Mouse (Mus musculus): Measurements from ENCODE around the gene Nodal.

Gene Nodal

GRCm38 (mm10) chr10:61398125-61398524 lies 19.6 kb upstream of the Nodal start:
- 71% methylated on average over 3 of the region's 3 CpGs for WGBS

- WGBS, result 29% methylated on average over 13 of the region's 13 CpGs
These were observed 18.5 kb upstream of the Nodal start for GRCm38 (mm10) chr10:61399156-61399734.

DNA sequence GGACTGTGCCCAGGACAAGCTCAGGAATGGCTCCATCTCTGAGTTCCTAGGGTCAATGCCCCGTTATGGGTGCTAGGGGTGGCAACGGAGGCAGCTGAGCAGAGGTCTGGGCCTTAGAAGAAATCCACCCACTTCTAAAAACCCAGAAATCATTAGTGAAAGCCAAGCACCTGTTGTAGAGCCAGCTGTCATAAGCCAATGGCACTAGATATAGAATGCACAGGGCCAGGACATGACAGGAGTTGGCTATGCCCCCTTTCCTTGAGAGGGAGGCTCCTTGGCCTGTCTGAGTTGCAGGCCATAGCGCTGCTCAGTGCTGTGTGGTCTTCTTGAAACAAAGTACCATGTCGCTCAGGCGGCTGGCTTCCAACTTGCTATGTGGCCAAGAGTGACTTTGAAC lies 17.4 kb upstream of the Nodal start:
- 96% methylated on average over 5 of the region's 5 CpGs for WGBS

- WGBS, result 75% methylated on average over 5 of the region's 5 CpGs
These were observed 15.3 kb upstream of the Nodal start for GRCm38 (mm10) chr10:61402480-61402879.

DNA sequence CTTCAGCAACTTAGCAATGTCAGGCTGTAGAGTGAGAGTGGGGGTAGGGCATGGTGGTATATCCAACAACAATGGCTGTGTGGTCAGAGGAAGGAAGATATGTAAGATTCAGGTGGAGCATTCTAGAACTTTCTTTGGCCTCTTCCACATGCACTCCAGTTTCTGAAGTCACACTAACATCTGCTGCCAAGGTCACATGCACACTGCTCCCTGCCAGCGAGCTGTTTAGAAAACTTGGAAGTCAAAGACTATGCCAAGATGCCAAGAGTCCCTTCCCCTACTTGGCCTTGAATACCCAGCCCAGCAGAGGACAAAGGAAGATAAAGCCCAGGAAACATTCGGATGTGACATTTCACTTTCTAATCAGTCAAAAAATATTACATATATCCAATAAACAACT lies 14.9 kb upstream of the Nodal start:
- WGBS, result 66% methylated on average over 2 of the region's 2 CpGs

DNA sequence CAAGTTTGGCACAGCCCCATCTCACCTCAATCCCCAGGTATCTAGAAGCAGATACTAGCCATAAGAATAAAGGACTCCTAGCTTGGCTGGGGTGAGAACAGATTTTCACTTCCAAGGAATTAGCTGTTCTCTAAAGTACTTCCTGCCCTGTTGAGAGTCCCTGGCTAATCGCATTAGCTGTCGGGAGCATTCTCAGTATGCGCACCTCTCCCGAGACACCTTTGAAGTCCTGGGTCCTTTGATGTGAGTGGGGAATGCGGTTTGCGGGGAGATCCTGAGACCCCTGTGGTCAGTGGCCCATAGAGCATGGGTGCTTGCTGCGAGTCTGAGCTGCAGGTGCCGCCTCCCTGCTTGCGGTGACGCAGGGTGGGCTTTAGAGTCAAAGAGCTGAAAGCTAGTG lies 11.8 kb upstream of the Nodal start:
- WGBS, result 26% methylated on average over 10 of the region's 10 CpGs

GRCm38 (mm10) chr10:61409776-61410175 lies 8.0 kb upstream of the Nodal start:
- WGBS, result 20% methylated on average over 4 of the region's 4 CpGs

- 51% methylated on average over 9 of the region's 9 CpGs for WGBS
These were observed 7.6 kb upstream of the Nodal start for GRCm38 (mm10) chr10:61410193-61410592.

GRCm38 (mm10) chr10:61412910-61413625 lies 4.7 kb upstream of the Nodal start:
- 77% methylated on average over 21 of the region's 21 CpGs for WGBS

GRCm38 (mm10) chr10:61415240-61415639 lies 2.5 kb upstream of the Nodal start:
- 90% methylated on average over 3 of the region's 3 CpGs for WGBS

DNA sequence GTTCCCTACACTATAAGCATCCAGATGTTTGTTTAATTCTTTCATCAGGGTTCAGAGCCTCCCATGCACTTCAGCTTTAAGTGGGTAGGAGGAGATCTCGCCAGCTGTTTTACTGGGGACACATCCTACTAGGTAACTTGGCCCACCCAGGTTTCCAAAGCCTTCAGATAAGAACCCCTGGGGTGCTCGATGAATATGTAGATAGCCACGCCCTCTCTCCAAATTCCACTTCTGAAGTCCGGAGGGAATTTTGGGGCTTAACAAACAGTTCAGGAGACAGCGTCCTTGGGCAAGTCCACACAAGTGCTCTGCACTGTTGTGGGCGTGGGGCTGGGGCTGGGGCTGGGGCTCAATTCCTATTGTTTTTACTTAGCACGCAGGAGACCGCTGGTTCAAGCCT lies 1.9 kb upstream of the Nodal start:
- 62% methylated on average over 8 of the region's 8 CpGs for WGBS

DNA sequence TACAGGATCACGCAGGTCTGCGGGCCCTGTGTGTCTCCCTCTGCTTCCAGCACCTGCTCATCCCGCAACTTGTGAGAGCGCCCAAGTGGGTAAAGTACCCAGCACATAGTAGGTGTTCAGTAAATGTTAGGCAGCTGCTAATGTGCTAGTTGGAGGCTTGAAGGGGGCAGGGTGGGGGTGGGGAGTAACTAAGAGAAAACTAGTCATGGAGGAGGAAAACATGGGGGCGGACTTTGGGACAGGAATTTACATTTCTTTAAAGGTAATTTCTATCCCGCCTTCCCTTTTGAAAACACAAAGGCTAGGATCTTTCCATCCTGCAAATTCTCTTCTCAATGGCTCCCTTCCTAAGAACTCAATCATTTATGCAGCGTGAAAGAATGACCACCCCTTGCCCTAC lies 1.2 kb upstream of the Nodal start:
- 83% methylated on average over 7 of the region's 7 CpGs for WGBS

- WGBS, result 71% methylated on average over 2 of the region's 2 CpGs
These were observed 726 bp upstream of the Nodal start for GRCm38 (mm10) chr10:61417046-61417445.

DNA sequence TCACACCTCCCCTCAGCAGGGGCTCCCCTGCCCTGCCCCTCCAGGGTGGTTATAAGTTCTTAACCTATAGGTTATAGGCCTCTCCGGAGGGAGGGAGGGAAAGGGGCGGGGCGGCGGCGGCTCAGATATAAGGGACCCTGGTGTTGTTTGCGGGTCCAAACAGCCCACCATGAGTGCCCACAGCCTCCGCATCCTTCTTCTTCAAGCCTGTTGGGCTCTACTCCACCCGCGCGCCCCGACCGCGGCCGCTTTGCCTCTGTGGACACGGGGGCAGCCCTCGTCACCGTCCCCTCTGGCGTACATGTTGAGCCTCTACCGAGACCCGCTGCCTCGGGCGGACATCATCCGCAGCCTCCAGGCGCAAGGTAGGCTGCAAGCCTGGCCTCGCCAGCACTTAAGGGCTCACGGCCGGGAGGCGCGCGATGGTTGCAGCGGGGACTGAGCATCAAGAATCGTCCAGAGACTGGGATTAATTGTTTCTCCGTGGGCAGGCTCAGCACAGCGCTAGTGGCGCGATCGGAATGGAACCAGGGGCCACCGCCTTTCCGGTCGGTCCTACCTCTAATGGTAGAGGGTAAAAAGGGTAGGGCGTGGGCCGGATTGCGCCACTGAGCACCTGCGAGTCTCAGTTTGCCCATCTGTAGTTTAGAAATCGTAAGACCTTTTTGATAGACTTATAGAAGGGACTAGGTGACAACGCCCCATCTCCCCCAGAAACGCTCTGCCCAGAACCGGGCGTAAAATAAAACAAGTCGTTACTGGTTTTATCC lies 544 bp downstream of the Nodal start:
- WGBS, result 5% methylated on average over 50 of the region's 50 CpGs

DNA sequence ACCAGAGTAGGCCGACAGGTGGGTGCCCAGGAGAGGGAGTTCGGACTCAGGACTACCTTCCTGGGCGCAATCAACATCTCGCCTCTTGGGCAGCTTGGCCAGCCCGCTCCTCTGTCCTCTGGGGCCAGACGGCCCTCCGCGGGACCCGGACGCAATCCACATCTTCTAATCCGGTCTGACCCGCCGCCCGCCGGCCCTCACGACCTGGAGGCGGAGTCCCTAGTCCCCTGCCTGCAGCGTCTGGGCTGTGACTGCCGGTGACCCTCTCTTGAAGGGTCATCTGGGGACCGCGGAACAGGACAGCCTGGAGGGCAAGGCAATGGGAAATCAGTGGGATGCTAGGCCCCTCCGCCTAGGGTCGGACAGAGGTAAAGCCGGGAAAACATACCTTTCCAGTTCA lies 1.4 kb downstream of the Nodal start:
- 25% methylated on average over 24 of the region's 24 CpGs for WGBS

DNA sequence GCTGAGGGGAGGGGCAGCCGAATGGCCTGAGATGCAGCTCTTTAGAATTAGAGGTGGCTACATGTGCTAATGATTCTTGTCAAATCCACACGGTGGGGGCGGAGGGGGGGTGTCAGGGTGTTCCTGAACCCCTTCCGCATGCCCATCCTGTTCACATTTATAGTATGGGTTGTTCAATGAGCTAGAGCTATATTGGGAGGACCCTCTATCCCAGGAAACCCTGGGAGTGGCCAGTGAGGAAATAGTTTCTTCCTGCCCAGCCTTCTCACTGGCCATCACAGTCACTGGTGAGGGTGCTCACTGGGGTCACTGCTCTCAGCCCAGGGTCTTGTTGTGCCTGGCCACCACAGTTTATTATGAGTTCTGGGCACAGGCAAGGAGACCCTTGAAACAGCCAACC lies 2.2 kb downstream of the Nodal start:
- WGBS, result 70% methylated on average over 4 of the region's 4 CpGs

DNA sequence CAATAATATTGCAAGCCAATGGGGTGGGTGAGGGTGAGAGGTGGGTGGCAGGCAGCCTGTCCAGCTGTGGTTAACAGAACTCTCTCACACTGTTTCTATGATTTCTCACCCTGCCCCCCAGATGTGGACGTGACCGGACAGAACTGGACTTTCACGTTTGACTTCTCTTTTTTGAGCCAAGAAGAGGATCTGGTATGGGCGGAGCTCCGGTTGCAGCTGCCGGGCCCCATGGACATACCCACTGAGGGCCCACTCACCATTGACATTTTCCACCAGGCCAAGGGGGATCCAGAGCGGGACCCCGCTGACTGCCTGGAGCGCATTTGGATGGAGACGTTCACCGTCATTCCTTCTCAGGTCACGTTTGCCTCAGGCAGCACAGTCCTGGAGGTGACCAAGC lies 5.1 kb downstream of the Nodal start:
- WGBS, result 83% methylated on average over 12 of the region's 12 CpGs

DNA sequence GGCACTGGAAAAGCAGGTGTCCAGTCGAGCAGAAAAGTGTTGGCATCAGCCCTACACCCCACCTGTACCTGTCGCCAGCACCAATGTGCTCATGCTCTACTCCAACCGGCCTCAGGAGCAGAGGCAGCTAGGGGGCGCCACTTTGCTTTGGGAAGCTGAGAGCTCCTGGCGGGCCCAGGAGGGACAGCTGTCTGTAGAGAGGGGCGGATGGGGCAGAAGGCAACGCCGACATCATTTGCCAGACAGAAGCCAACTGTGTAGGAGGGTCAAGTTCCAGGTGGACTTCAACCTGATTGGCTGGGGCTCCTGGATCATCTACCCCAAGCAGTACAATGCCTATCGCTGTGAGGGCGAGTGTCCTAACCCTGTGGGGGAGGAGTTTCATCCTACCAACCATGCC lies 5.5 kb downstream of the Nodal start:
- 46% methylated on average over 10 of the region's 10 CpGs for WGBS

- WGBS, result 7% methylated on average over 7 of the region's 7 CpGs
These were observed 6.7 kb downstream of the Nodal start for GRCm38 (mm10) chr10:61424500-61424899.

DNA sequence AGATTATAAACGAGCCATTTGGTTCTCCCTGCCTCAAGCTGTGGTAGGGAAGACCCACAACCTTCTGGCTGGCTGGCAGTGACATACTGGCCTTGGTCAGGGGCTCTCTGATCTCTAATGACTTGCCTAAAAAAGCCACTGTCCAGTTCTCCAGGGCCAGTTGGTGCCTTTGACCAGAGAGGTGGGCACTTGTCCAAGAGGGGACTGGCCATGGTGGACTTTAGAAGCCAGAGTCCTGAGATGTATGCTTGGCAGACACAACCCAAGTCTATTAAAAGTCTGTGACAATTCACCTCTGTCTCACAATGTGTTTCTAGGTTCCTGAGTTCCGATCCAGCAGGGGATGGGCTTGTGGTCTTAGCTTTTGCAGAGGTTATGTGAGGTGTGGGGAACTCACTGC lies 7.3 kb downstream of the Nodal start:
- 68% methylated on average over 2 of the region's 2 CpGs for WGBS

DNA sequence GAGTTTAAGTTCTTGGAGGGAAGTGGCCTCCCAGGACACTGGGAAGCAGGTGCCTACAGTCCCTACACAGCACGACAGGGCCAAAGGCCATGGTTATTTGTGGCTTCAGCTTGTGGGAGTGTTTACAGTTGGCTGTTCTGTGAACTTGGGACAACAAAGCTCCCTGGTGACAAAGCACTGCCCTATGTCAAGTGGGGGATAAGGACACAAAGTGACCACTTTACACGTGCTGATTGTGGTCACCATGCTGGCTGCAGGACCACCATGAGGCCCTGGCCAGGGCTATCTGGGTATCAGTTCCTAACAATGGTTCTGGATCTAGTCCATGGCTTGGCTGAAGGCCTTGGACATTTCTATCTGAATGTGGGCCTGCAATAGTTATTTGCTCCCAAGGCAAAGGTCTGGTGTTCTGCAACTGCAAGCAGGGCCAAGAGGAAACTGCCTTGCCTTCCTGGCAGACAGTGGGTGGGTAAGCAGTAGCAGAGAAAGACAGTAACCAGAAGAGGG lies 8.5 kb downstream of the Nodal start:
- WGBS, result 38% methylated on average over 2 of the region's 2 CpGs

DNA sequence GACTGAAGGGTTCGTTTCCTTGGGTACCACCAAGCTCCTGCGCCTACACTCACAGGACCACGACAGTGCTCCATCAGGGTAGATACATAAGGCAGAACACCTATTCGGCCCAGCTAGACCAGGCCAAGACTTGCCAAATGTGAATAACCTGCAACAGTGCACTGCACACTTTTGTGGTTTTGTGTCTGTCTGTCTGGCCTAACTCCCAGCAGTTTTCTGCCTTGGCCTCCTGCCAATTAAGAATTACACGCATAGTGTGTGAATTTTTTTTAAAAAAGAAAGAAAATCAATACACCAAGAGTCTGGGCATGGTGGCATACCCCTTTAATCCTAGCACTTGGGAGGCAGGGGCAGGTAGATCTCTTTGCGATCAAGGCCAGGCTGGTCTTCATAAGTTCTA lies 10.2 kb downstream of the Nodal start:
- 87% methylated on average over 6 of the region's 6 CpGs for WGBS

DNA sequence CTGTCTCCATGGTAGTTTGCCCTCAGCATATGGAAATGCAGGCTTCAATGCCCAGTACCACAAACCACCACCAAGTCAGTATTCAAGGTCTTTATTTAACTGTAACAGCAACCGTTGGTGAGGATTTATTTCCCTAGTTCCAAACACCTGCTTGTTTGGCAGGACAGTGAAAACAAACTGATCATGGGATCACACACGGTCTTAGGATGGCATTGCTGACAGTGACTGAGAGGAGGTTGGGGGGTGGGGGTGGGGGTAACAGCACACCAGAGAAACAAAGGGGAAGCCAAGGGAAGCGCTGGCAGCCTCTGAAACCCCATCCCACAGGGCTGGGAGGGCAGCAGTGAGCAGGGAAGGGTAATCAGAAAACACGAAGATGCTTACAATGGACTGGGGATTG lies 10.6 kb downstream of the Nodal start:
- WGBS, result 67% methylated on average over 4 of the region's 4 CpGs
